Mouse (Mus musculus): ENCODE data around the gene Gm10428. TPM values are rescaled to one million over a fixed set of nuclear protein-coding genes. Genes with fewer than 3 reads are reported as not detected.

Gene Gm10428
- polyA plus RNA-seq, 2 experiments from 2014 or later, result not detected

DNA sequence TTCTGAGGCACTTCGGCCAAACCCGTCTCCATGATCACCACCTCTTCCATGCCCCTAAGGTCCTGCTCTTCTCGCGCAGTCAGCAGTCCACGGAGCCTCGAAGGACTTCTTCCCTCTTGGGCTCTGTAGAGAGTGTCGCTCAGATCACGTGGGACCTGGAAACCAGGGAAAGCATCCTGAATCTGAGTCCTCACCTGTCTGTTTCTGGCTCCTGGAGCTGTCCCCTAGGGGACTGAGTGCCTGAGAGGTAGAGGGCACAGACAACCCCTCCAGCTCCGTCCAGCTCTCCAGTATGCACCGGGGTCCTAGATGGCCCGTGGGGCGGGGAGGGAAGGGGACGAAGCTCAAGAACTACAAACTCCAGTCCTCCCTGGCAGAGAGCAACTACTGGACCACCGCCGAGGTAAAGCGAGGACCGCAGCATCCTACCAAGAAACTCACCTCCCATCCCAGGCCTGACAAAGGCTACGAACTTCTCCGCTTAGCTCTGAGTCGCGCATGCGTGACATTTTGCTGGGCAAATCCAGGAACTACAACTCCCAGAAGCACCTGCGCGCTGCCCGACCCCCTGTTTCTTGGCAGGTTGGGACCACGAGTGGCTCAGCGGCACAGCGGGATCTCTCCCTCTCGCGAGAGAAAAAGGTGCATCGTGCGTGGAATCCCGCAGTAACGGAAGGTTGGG lies 36.2 kb downstream of the Gm10428 start, which contains the start of gene Zfp286:
Gene Zfp286 (minus strand): TSS at position 528 of the 682 bp plus-strand sequence.
- peak; percentile 71 for ATAC-seq

DNA sequence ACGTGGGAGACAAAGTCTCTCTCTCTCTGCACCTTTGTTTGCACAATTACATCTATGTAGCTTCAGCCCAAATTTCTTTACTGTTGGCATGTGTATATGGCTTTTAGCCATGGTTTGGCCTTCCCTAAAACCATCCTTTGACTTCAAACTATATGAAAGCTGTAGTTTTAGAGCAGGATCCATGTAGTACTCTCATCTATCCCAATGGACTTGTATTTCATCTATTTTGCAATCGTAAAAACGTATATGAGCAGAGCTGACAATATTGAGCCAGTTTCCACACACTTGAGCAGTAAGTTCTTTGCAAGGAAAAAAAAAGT lies 36.7 kb downstream of the Gm10428 start:
- ATAC-seq, result no peak

Other genes with a start within 250 kb of the Gm10428 start
- 1 to 10 TPM in 1 of 2 experiments, under 1 TPM in 1; 0.74 to 2.3 TPM for gene Cenpv, start 213.8 kb upstream of the Gm10428 start, polyA plus RNA-seq (2017; shearing (Covaris generic))
- 1,000 to 10,000 TPM; 5,826 to 7,831 TPM for gene Ubb, start 201.9 kb upstream of the Gm10428 start, polyA plus RNA-seq (2017; shearing (Covaris generic))
- 10 to 100 TPM; 65.8 to 93.5 TPM for gene Trpv2, start 178.6 kb upstream of the Gm10428 start, polyA plus RNA-seq (2017; shearing (Covaris generic))
- 1 to 10 TPM; 1.9 to 4.6 TPM for gene Lrrc75a, start 104.6 kb upstream of the Gm10428 start, polyA plus RNA-seq (2017; shearing (Covaris generic))
- 10 to 100 TPM; 42.9 to 59.1 TPM for gene Mmgt2, start 104.4 kb upstream of the Gm10428 start, polyA plus RNA-seq (2017; shearing (Covaris generic))
- 10 to 100 TPM; 16.9 to 20.4 TPM for gene Zfp287, start 21.2 kb upstream of the Gm10428 start, polyA plus RNA-seq (2017; shearing (Covaris generic))
- gene Zfp286, start 36.4 kb downstream of the Gm10428 start, polyA plus RNA-seq (2017; shearing (Covaris generic)), result 1 to 10 TPM; 3.8 to 4.3 TPM
- 1 to 10 TPM; 2.5 to 4.3 TPM for gene Trim16, start 67.1 kb downstream of the Gm10428 start, polyA plus RNA-seq (2017; shearing (Covaris generic))
- 1 to 10 TPM; 8.4 to 9.6 TPM for gene Fbxw10, start 94.0 kb downstream of the Gm10428 start, polyA plus RNA-seq (2017; shearing (Covaris generic))
- 10 to 100 TPM; 57.6 to 61.6 TPM for gene Tvp23b, start 126.4 kb downstream of the Gm10428 start, polyA plus RNA-seq (2017; shearing (Covaris generic))
- gene Cdrt4, start 198.1 kb downstream of the Gm10428 start, polyA plus RNA-seq (2017; shearing (Covaris generic)), result not detected

All from CD4-positive, CD25-positive, alpha-beta regulatory T cell, adult 4 months (primary cell).